Mouse (Mus musculus): ENCODE results near the gene Gpr142. TPM values are rescaled to one million over a fixed set of nuclear protein-coding genes. Genes with fewer than 3 reads are reported as not detected.

The Gpr142 gene
- polyA plus RNA-seq, 1 experiment from 2014 or later: not detected

- WGBS: 18% methylated on average over 8 of the region's 8 CpGs
- 0 out of 2 replicates have a peak, but pooled peaks cover 5% of the 10 kb centered on the region for H3K9me3 ChIP-seq (replicated peaks)
These were observed 5.3 kb downstream of the Gpr142 start for GRCm38 (mm10) chr11:114803990-114804389.

DNA sequence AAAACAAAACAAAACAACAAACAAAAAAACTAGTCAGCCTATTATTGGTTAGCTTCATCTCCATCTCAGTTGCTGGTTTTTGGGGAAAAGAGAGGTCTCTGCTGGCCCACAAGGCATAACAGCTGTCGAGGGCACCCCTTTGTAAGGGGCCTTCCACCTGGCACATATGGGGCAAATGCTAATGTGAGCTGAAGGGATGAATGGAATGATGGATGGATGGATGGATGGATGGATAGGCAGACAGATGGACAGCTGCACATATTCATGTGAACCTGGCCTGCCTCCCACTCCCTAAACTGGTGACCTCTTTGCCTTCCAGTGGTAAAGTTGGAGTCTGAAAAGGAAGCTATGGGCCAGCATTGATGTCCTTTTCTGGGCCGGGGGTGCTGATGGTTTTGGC lies 8.3 kb downstream of the Gpr142 start:
- Histone ChIP-seq H3K4me3 (no peak overlapping the region), H3K27ac (peak overlapping the region; percentile 49; the same call in 1 of the 2 replicates), H3K9ac (no peak overlapping the region), H3K4me1 (peaks cover 47% of the 10 kb centered on the region), H3K9me3 (replicated peaks) (no peaks in the 10 kb centered on the region), H3K27me3 (no peaks in the 10 kb centered on the region), H3K4me2 (no peak overlapping the region), H3K36me3 (ENCODE audit: poor library complexity, severe bottlenecking) (no peaks in the 10 kb centered on the region)
- peak; percentile 14; the same call in 1 of the 2 replicates for ATAC-seq
- WGBS: 57% methylated on average over 2 of the region's 2 CpGs

More at GRCm38 (mm10) chr11:114803990-114804389, 5.3 kb downstream of the Gpr142 start:
- no peaks in the 10 kb centered on the region for H3K27me3 ChIP-seq
- H3K4me3 ChIP-seq: no peak overlapping the region
- peaks cover 47% of the 10 kb centered on the region for H3K4me1 ChIP-seq
- ATAC-seq: no peak
- H3K36me3 ChIP-seq (ENCODE audit: poor library complexity, severe bottlenecking): no peaks in the 10 kb centered on the region
- no peak overlapping the region for H3K4me2 ChIP-seq
- H3K27ac ChIP-seq: no peak overlapping the region
- H3K9ac ChIP-seq: no peak overlapping the region

DNA sequence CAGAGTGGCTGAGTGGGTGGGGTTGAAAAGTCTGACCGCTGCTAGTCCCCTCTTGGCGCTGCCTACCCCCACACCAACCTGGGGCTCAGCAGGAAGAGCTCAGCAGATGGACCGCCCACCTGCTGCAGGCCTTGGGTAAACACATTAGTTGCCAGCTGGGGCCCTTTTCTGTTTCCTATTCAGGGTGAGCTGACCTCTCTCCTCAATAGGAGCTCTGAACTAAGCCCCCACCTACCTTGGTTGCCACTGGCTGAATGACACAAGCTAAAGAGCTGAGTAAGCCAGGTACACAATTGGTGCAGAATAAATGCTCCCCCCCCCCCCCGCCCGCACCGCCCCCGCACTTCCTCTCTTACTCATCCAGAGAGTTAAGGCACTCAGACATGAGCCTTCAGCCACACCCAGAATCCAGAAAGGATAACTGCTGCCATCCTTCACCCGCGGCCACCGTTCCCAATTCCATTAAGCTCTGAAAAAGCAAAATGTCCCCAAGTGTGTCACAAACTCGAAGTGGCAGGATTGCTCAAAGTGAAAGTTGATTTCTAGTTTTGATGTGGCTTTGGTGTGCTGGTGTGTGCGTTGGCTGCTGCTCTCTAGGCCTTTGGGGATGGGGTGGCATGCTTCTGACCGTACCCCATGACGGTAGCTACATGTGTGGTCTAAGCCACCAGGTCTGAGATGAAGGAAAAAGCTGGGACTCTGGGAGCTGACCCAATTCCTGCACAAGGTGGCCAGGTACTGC lies 9.1 kb downstream of the Gpr142 start:
- ATAC-seq: 0 out of 2 replicates have a peak, but pooled peaks have one; percentile 29
- no peak overlapping the region for H3K4me2 ChIP-seq
- no peaks in the 10 kb centered on the region for H3K27me3 ChIP-seq
- H3K4me1 ChIP-seq: peaks cover 42% of the 10 kb centered on the region
- H3K27ac ChIP-seq: peak overlapping the region; percentile 49; the same call in 1 of the 2 replicates
- no peak overlapping the region for H3K9ac ChIP-seq
- no peaks in the 10 kb centered on the region for H3K36me3 ChIP-seq (ENCODE audit: poor library complexity, severe bottlenecking)
- 15% methylated on average over 14 of the region's 14 CpGs for WGBS
- H3K9me3 ChIP-seq (replicated peaks): no peaks in the 10 kb centered on the region
- H3K4me3 ChIP-seq: no peak overlapping the region

GRCm38 (mm10) chr11:114809371-114809770 lies 10.6 kb downstream of the Gpr142 start:
- Histone ChIP-seq H3K27me3 (no peaks in the 10 kb centered on the region), H3K9me3 (replicated peaks) (no peaks in the 10 kb centered on the region), H3K27ac (no peak overlapping the region), H3K4me2 (no peak overlapping the region), H3K4me3 (no peak overlapping the region), H3K4me1 (peaks cover 28% of the 10 kb centered on the region), H3K9ac (no peak overlapping the region), H3K36me3 (ENCODE audit: poor library complexity, severe bottlenecking) (no peaks in the 10 kb centered on the region)
- ATAC-seq: no peak
- 77% methylated on average over 1 of the region's 1 CpGs for WGBS

- Histone ChIP-seq H3K9ac (no peak overlapping the region), H3K27me3 (no peaks in the 10 kb centered on the region), H3K9me3 (replicated peaks) (no peaks in the 10 kb centered on the region), H3K4me1 (peaks cover 24% of the 10 kb centered on the region), H3K4me3 (no peak overlapping the region), H3K27ac (no peak overlapping the region), H3K36me3 (ENCODE audit: poor library complexity, severe bottlenecking) (no peaks in the 10 kb centered on the region), H3K4me2 (no peak overlapping the region)
- 23% methylated on average over 4 of the region's 4 CpGs for WGBS
- ATAC-seq: no peak
These were observed 11.6 kb downstream of the Gpr142 start for GRCm38 (mm10) chr11:114810344-114810743.

DNA sequence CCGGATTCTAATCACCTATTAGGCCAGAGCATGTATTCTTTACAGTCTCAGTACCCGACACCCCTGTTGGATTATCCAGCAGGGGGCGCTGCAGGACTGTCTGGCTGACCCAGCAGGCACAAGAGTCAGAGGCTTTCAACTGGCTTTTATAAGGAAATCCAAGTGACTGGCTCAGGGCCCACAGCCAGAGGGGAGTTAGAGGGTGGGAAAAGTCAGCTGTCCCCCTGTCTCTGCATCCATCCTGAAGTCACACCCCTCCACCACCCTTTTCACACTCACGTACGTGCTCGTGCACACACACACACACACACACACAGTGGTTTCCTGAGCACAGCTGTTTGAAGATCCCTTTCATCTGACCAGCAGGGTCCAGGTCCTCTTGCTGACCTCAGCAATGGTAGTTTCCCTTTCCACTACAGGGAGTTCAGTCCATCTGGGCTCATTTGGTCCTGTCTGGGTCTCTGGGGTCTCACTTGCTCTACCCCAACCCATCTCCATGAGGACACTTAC lies 14.1 kb downstream of the Gpr142 start:
- Histone ChIP-seq H3K9ac (no peak overlapping the region), H3K4me1 (peaks cover 8% of the 10 kb centered on the region), H3K9me3 (replicated peaks) (no peaks in the 10 kb centered on the region), H3K27me3 (no peaks in the 10 kb centered on the region), H3K27ac (no peak overlapping the region), H3K36me3 (ENCODE audit: poor library complexity, severe bottlenecking) (no peaks in the 10 kb centered on the region), H3K4me2 (no peak overlapping the region), H3K4me3 (no peak overlapping the region)
- ATAC-seq: peak; percentile 55
- WGBS: 16% methylated on average over 6 of the region's 6 CpGs

DNA sequence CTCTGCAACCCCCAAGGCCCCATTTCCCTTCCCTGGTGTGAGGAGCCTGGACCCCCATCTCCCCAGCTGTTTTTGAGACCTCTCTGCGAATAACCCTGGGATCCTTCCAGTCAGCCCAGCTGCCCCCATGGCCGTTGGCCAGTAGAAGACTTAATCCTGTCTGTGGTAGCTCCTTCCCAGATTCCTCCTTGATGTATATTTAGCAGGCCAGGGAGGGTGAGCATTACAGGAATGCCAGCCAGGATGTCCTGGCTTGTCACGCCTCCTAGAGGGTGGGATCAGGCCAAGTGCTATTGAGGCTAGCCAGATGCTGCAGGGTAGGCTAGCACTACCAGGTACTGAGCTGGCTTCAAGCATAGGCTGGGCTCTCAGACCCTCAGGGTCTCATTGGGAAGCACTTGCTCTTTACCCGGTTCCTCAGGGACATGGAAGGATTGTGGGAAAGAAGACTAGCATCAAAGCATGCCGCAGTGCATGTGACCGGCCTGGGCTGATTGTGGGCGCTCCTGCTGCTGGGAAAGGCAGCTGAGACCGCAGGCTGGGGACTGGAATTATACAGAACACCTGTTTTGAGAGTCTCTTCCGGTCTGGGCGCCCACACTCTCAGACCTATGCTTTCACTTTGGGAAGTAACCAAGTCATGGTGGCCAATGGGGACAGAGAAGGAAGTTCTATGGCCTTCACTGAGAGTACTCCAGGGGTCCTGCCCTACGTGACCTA lies 16.3 kb downstream of the Gpr142 start:
- Histone ChIP-seq H3K36me3 (ENCODE audit: poor library complexity, severe bottlenecking) (no peaks in the 10 kb centered on the region), H3K9ac (no peak overlapping the region), H3K27ac (no peak overlapping the region), H3K27me3 (no peaks in the 10 kb centered on the region), H3K4me1 (peaks cover 3% of the 10 kb centered on the region; the same call in 1 of the 2 replicates), H3K9me3 (replicated peaks) (no peaks in the 10 kb centered on the region), H3K4me2 (no peak overlapping the region), H3K4me3 (no peak overlapping the region)
- ATAC-seq: no peak
- 79% methylated on average over 11 of the region's 11 CpGs for WGBS

DNA sequence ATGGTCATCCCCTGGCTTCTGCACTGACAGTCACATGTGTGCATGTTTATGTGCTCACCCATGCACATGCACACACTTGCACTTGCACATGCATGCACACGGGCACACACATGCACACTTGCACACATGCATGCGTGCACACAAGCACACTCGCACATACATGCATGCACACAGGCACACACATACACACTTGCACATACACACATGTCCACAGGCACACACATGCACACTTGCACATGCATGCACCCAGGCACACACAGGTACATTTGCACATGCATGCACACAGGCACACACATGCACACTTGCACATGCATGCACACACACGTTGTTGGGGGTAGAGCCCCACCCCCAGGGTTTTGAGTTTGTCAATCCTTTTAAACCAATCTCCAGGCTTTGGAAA lies 18.2 kb downstream of the Gpr142 start:
- Histone ChIP-seq H3K36me3 (ENCODE audit: poor library complexity, severe bottlenecking) (no peaks in the 10 kb centered on the region), H3K4me3 (no peak overlapping the region), H3K27ac (no peak overlapping the region), H3K27me3 (no peaks in the 10 kb centered on the region), H3K9ac (no peak overlapping the region), H3K4me1 (peaks cover 3% of the 10 kb centered on the region; the same call in 1 of the 2 replicates), H3K4me2 (no peak overlapping the region), H3K9me3 (replicated peaks) (no peaks in the 10 kb centered on the region)
- 87% methylated on average over 4 of the region's 4 CpGs for WGBS
- no peak for ATAC-seq

GRCm38 (mm10) chr11:114818185-114818584 lies 19.5 kb downstream of the Gpr142 start:
- no peak overlapping the region for H3K4me2 ChIP-seq
- no peak overlapping the region for H3K4me3 ChIP-seq
- 91% methylated on average over 7 of the region's 7 CpGs for WGBS
- no peaks in the 10 kb centered on the region for H3K27me3 ChIP-seq
- no peaks in the 10 kb centered on the region for H3K9me3 ChIP-seq (replicated peaks)
- ATAC-seq: no peak
- H3K27ac ChIP-seq: no peak overlapping the region
- no peaks in the 10 kb centered on the region for H3K36me3 ChIP-seq (ENCODE audit: poor library complexity, severe bottlenecking)
- no peak overlapping the region for H3K9ac ChIP-seq
- peaks cover 12% of the 10 kb centered on the region for H3K4me1 ChIP-seq

- Histone ChIP-seq H3K4me1 (peaks cover 17% of the 10 kb centered on the region), H3K27ac (no peak overlapping the region), H3K36me3 (ENCODE audit: poor library complexity, severe bottlenecking) (no peaks in the 10 kb centered on the region), H3K4me2 (no peak overlapping the region), H3K9me3 (replicated peaks) (no peaks in the 10 kb centered on the region), H3K9ac (no peak overlapping the region), H3K27me3 (no peaks in the 10 kb centered on the region), H3K4me3 (no peak overlapping the region)
- ATAC-seq: no peak
- 27% methylated on average over 2 of the region's 2 CpGs for WGBS
These were observed 20.4 kb downstream of the Gpr142 start for GRCm38 (mm10) chr11:114819110-114819509.

GRCm38 (mm10) chr11:114820444-114820843 lies 21.7 kb downstream of the Gpr142 start:
- 47% methylated on average over 3 of the region's 3 CpGs for WGBS
- no peak for ATAC-seq
- H3K36me3 ChIP-seq (ENCODE audit: poor library complexity, severe bottlenecking): no peaks in the 10 kb centered on the region
- H3K9ac ChIP-seq: no peak overlapping the region
- no peaks in the 10 kb centered on the region for H3K27me3 ChIP-seq
- H3K4me2 ChIP-seq: no peak overlapping the region
- peaks cover 17% of the 10 kb centered on the region for H3K4me1 ChIP-seq
- no peak overlapping the region for H3K4me3 ChIP-seq
- no peak overlapping the region for H3K27ac ChIP-seq
- H3K9me3 ChIP-seq (replicated peaks): no peaks in the 10 kb centered on the region

- H3K4me2 ChIP-seq: no peak overlapping the region
- H3K9ac ChIP-seq: no peak overlapping the region
- H3K9me3 ChIP-seq (replicated peaks): no peaks in the 10 kb centered on the region
- no peak overlapping the region for H3K27ac ChIP-seq
- H3K27me3 ChIP-seq: no peaks in the 10 kb centered on the region
- ATAC-seq: no peak
- 74% methylated on average over 1 of the region's 1 CpGs for WGBS
- no peaks in the 10 kb centered on the region for H3K36me3 ChIP-seq (ENCODE audit: poor library complexity, severe bottlenecking)
- H3K4me3 ChIP-seq: no peak overlapping the region
- peaks cover 17% of the 10 kb centered on the region for H3K4me1 ChIP-seq
These were observed 22.6 kb downstream of the Gpr142 start for GRCm38 (mm10) chr11:114821325-114821724.
